Mouse (Mus musculus): ENCODE data around the gene Cip2a. TPM values are rescaled to one million over a fixed set of nuclear protein-coding genes. Genes with fewer than 3 reads are reported as not detected.

Gene Cip2a
- total RNA-seq, 2 experiments from 2014 or later: 0.36 to 0.50 TPM

GRCm38 (mm10) chr16:49037771-49038170, 43.8 kb downstream of the Cip2a start:
- intact Hi-C loops (cut with DNase I): no loop called here
- DNase-seq: no peak
- Histone ChIP-seq H3K4me3 (no peak overlapping the region), H3K27ac (no peak overlapping the region)
- no peak for TF ChIP-seq CTCF (IDR thresholded peaks at IDR 0.05)

GRCm38 (mm10) chr16:49040554-49041221, 46.7 kb downstream of the Cip2a start:
- TF ChIP-seq CTCF (IDR thresholded peaks at IDR 0.05): no peak
- intact Hi-C loops (cut with DNase I): no loop called here
- H3K4me3 ChIP-seq: no peak overlapping the region
- no peak overlapping the region for H3K27ac ChIP-seq
- no peak for DNase-seq

GRCm38 (mm10) chr16:49049214-49049613, 55.2 kb downstream of the Cip2a start:
- no peak overlapping the region for H3K4me3 ChIP-seq
- no peak for DNase-seq
- no peak overlapping the region for H3K27ac ChIP-seq
- TF ChIP-seq CTCF (IDR thresholded peaks at IDR 0.05): no peak
- intact Hi-C loops (cut with DNase I): no loop called here

GRCm38 (mm10) chr16:49057186-49057585, 63.2 kb downstream of the Cip2a start, which contains the start of gene Myh15:
Myh15 (plus strand) TSS chr16:49057486.
- no peak for TF ChIP-seq CTCF (IDR thresholded peaks at IDR 0.05)
- intact Hi-C loops (cut with DNase I): no loop called here
- Histone ChIP-seq H3K4me3 (no peak within 1 kb of the TSS), H3K27ac (no peak within 1 kb of the TSS)
- DNase-seq: no peak

Other genes starting within 250 kb of the Cip2a start
- not detected for gene Trat1, start 222.2 kb upstream of the Cip2a start, total RNA-seq (2021)
- gene Retnlb, start 177.3 kb upstream of the Cip2a start, total RNA-seq (2021): not detected
- 1 to 10 TPM; 2.8 to 8.4 TPM for gene Retnla, start 151.6 kb upstream of the Cip2a start, total RNA-seq (2021)
- under 1 TPM in 1 of 2 experiments, not detected in 1; 0.46 TPM for gene Retnlg, start 121.6 kb upstream of the Cip2a start, total RNA-seq (2021)
- 1 to 10 TPM; 3.7 to 4.4 TPM for gene Dzip3, start within 50 bp of the Cip2a start, total RNA-seq (2021)
- not detected for gene Myh15, start 63.3 kb downstream of the Cip2a start, total RNA-seq (2021)